Mouse (Mus musculus): ENCODE results near the gene Pipox.

Pipox gene

DNA sequence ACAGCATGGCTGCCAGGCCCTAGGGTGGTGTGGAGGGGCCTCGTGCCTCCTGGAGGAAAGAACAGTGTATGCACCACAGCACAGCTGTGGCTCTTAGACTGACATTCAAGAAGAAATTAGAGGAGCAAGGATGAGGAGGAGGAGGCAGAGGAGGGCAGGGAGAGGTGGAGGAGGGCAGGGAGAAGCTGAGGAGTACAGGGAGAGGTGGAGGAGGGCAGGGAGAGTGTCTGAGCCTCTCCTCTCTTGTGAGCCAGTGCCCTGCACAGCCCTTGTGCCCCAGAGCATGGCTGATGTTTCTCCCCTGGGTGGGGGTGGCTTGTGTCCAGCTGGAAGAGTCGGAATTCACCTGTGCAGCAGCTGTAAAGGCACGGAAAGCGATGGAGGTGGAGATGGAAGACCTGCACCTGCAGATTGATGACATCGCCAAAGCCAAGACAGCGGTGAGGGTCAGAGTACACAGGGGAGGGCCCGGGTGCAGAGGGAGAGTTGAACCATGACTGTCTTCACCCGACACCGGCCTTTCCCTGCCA, 46.2 kb downstream of the Pipox start:
- no peak for DNase-seq (ENCODE audit: low read depth, low spot score)

DNA sequence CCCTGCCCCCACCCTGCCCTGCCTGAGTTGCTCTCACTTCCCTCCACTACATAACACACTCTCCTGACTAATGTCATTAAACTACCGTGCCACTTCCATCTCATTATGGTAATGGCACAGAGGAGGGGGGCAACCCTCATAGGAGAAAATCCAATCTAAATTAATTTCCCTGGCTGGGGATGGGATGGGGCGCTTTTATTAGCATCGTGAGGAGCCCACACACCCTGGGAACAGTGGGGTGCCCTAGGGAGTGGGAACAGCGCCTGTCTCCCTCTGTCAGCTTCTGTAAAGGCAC, 50.0 kb downstream of the Pipox start:
- no peak for DNase-seq (ENCODE audit: low read depth, low spot score)

DNA sequence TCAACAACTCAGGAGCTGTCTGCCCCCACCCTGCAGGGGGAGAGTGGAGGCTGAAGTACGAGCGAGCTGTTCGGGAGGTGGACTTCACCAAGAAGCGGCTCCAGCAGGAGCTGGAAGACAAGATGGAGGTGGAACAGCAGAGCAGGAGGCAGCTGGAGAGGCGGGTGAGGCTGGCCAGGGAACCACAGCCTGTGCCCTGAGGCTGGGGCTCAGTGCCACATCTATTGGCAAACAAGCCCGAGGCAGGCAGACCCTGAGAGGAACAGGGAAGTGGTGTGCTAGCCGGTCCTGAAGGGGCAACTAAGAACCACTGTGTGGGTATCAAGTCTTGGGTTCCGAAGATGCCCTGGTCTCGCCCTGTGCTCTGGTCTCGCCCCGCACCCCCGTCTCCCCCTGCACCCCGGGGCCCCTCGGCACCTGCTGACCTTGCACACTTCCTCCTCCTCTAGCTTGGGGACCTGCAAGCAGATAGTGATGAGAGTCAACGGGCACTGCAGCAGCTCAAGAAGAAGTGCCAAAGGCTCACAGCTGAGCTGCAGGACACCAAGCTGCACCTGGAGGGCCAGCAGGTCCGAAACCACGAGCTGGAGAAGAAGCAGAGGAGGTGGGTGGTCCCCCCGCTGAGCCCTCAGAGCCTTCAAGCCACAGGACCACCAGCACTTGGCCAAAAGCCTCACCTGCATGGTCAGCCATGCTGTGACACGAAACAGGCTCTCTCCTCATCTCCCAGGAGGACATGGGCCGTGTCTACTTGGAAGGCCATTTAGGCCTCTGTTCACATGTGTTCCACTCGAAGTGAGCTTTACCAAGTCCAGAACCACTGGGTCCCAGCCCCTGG, 50.6 kb downstream of the Pipox start:
- no peak for DNase-seq (ENCODE audit: low read depth, low spot score)

DNA sequence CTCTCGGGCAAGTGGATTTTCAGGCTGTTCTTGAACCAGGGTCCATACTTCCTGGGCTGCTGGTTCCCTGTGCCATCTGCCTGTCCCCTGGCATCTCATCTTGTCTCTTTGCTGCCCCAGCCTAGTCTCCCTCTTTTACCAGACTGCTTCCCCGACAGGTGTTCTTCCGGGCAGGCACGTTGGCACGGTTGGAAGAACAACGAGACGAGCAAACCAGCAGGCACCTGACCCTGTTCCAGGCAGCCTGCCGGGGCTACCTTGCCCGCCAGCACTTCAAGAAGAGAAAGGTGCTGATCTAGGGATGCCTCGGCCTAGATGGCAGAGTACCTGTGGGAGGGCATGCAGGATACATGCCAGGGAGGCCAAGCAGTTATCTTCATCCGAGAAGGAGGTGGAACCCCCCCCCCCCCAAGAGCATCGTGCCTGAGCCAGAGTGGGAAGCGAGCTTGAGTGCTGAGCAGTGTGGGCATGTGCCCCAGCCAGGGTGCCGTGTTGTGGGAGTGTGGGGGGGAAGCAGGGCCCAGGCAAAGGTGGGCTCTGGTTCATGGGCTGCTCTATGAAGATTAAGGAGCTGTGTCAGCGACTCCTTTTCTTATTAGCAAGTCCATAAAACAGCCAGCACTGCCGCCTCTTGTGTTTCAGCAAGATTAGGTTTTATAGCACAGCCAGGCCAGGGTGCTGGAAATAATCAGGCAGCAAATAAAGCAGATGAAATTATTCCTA, 53.2 kb downstream of the Pipox start:
- no peak for DNase-seq (ENCODE audit: low read depth, low spot score)

DNA sequence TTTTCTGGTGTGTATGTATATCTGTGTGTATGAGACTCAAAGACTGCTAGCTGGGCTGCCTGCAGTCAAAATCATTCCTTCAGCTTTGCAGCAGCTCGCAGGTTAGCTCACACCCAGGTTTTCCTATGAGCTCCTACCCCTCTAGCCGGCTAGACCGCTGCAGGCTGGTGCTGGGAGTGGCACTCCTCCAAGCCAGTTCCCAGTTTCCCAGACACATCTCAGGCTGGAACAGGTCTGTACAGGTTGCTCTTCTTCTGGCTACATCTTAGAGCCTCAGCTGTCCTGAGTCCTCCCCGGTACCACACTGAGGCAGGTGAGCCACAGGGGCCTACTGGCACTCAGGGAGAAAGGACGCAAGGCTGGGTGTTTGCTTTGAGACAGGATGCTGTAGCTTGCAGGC, 56.0 kb downstream of the Pipox start:
- no peak for DNase-seq (ENCODE audit: low read depth, low spot score)

DNA sequence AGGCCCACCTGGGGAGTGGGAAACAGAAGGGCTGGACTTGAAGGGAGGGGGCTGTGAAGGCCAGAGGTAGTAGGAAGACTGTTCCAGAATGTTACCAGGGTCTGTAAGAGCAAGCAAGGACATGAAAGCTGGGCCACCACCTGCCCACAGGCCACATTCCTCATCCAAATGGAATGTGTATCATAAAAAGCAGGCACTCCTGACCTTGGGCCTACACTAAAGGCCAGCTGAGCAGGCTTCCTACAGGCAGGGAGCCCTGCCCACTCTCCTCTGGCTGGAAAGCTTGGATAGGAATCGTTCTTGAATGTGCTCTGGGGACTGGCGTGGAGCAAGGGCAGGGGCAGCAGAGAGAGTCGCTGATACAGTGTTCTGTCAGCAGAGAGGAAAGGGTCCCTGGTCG, 57.1 kb downstream of the Pipox start:
- peak; percentile 28 for DNase-seq (ENCODE audit: low read depth, low spot score)

DNA sequence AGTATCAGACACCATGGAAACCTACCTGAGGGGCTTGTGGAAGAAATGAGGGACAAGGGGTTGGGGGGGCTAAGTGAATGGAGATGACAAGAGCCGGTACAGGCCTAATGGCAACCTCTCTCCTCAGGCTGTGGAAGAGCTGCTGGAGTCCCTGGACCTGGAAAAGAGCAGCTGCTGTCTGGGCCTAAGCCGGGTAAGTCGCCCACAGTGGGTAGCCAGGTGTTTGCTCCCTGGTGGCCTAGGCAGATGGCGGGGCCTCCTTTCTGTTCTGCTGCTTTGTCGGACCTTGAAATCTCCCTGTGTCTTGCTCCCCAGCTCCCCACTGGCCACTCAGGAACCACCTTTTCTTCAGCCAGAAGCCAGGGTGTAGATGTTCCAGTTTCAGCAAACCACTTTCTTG, 57.6 kb downstream of the Pipox start:
- no peak for DNase-seq (ENCODE audit: low read depth, low spot score)

DNA sequence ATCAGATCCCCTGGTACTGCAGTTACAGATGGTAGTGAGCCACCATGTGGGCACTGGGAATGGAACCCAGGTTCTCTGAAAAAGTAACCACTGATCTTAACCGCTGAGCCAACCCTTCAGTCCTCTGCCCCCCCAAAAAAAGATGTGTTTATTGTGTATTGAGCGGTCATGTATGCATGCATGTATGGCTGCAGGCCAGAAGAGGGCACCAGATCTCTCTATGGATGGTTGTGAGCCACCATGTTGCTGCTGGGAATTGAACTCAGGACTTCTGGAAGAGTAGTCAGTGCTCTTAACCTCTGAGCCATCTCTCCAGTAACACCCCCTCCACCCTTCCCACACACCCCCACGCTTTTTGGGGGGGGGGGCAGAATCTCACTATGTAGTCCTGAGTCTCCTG, 58.8 kb downstream of the Pipox start:
- DNase-seq (ENCODE audit: low read depth, low spot score): peak; percentile 63

DNA sequence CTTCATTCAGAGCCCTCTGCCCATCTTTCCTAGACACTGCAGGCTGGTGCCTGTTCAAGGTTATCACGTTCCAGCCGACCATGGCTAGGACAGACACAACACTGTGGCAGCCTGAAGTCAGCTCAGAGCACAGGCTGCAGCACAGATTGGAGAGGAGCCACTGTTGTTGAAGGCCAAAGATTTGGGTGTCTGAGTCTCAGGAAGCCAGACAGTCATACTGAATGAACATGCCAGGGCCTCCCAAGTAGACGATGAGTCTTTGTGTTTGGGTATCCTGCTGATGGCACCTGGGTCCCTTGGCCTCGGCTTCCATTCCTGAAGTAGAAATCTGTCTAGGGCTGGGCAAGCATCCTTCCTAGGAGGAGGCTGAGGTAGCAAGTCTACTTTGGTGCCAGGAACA, 61.4 kb downstream of the Pipox start:
- no peak for DNase-seq (ENCODE audit: low read depth, low spot score)

DNA sequence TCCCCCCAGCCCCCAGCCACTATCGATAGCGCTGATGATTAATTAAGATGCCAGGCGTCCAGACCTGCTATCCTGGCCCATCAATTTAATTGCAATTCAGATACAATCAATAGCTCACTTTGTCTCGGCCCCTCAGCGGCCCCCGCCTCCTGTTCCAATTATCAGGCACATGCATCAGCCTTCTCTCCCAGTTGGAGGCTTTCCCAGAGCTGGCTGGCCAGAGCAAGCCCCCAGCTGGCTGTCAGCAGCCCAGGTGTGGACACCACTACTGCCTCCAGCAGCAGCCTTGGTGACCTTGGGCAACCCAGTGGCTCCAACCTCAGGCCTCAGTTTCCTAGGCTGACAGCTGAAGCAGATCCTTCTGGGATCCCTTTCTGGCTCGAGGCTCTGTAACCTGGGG, 63.0 kb downstream of the Pipox start:
- no peak for DNase-seq (ENCODE audit: low read depth, low spot score)
